ENCODE assay signal across 10 mouse cellular contexts in the genomic region with DNA sequence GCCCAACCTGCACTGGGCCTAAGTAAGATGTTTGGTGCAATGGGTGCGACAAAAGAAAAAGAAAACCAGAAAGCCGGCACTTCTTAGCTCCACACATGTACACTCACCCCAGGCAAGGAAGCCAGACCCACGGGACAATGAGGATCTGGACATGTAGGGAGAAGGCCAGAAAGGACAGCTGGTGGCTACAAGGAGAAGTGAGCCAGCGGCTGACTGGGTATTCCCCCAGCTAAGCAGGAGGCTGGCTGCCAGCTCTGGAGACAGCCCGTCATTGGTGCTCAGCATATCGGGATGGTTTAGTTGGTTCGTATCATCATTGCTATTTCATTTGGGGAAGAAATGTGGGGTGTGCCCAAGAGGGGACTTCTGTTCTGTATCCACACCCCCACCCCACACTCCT.
DNase-seq lines count a peak whose midpoint lies in the region; ATAC-seq and TF ChIP-seq lines count a peak whose summit lies in the region.
"Had no signal": no experiment of that assay in that cellular context is flagged by ENCODE, and none has a peak within 500 bp of the region (broad histone marks: within the 10 kb centered on the region; RNA-seq: fewer than 3 reads in every experiment).

No protein-coding gene starts in this region.

- no peaks in the 10 kb centered on the region for H3K36me3 ChIP-seq in lung, embryonic 16.5 days (ENCODE audit: control insufficient read depth, insufficient read depth, low read length)
- H3K36me3 ChIP-seq in lung, postnatal 0 days (ENCODE audit: insufficient read depth, low read length): no peaks in the 10 kb centered on the region
- H3K36me3 ChIP-seq in forebrain, embryonic 11.5 days (ENCODE audit: control insufficient read depth, insufficient read depth, low read length): no peaks in the 10 kb centered on the region
- H3K36me3 ChIP-seq: liver, embryonic 15.5 days had no signal

- H3K4me1 ChIP-seq in lung, embryonic 16.5 days (replicated peaks; ENCODE audit: control insufficient read depth, insufficient read depth, low read length): peaks cover 7% of the 10 kb centered on the region; the same call in 1 of the 2 replicates
- H3K4me1 ChIP-seq in lung, postnatal 0 days (ENCODE audit: insufficient read depth, low read depth, low read length): no peaks in the 10 kb centered on the region
- no peaks in the 10 kb centered on the region; the same call in 1 of the 2 replicates for H3K4me1 ChIP-seq in forebrain, embryonic 11.5 days (replicated peaks; ENCODE audit: control insufficient read depth, insufficient read depth, low read length)
- H3K4me1 ChIP-seq: liver, embryonic 15.5 days had no signal

- H3K4me2 ChIP-seq in lung, embryonic 16.5 days (ENCODE audit: low read depth, low read length): no peak overlapping the region
- H3K4me2 ChIP-seq in lung, postnatal 0 days (replicated peaks; ENCODE audit: low read depth, low read length): no peak overlapping the region
- H3K4me2 ChIP-seq in forebrain, embryonic 11.5 days (ENCODE audit: low read depth, low read length, severe bottlenecking): no peak overlapping the region
- H3K4me2 ChIP-seq: liver, embryonic 15.5 days had no signal

- H3K4me3 ChIP-seq in lung, embryonic 16.5 days (ENCODE audit: low read length): no peak overlapping the region
- no peak overlapping the region for H3K4me3 ChIP-seq in lung, postnatal 0 days (ENCODE audit: low read depth, low read length)
- no peak overlapping the region for H3K4me3 ChIP-seq in forebrain, embryonic 11.5 days (ENCODE audit: low read depth, low read length)
- H3K4me3 ChIP-seq: erythroblast, embryonic 14.5 days; liver, embryonic 15.5 days had no signal

- WGBS in lung, embryonic 16.5 days: 68% methylated on average over 7 of the region's 7 CpGs
- 79% methylated on average over 7 of the region's 7 CpGs for WGBS in lung, postnatal 0 days
- WGBS in forebrain, embryonic 11.5 days: 86% methylated on average over 7 of the region's 7 CpGs

- TF ChIP-seq CTCF in lung, postnatal 0 days (IDR thresholded peaks at IDR 0.05): no peak

- ATAC-seq in lung, embryonic 16.5 days (ENCODE audit: low read depth): 0 out of 2 replicates have a peak, but pooled peaks have one; percentile 36
- no peak for ATAC-seq in lung, postnatal 0 days
- ATAC-seq in forebrain, embryonic 11.5 days (replicated peaks; ENCODE audit: low FRiP score): no peak

- H3K27ac ChIP-seq in lung, embryonic 16.5 days (ENCODE audit: low read length): no peak overlapping the region
- no peak overlapping the region for H3K27ac ChIP-seq in lung, postnatal 0 days (ENCODE audit: low read length)
- H3K27ac ChIP-seq in forebrain, embryonic 11.5 days (ENCODE audit: low read depth, low read length): no peak overlapping the region
- H3K27ac ChIP-seq: liver, embryonic 15.5 days had no signal

- no peak for DNase-seq in lung, postnatal 25 days (ENCODE audit: low spot score)
- DNase-seq in cerebellum, postnatal 14 days: peak; percentile 59 to 65
- peak; percentile 71 for DNase-seq in gastrocnemius, postnatal 25 days
- peak; percentile 12 for DNase-seq in lung, postnatal 0 days (ENCODE audit: low spot score)
- no peak for DNase-seq in forebrain, embryonic 11.5 days (ENCODE audit: low spot score)
- no peak for DNase-seq in urinary bladder, postnatal 10 days (ENCODE audit: low spot score)
- DNase-seq: kidney, adult 18-20 months had no signal

- H3K27me3 ChIP-seq in lung, embryonic 16.5 days (ENCODE audit: control insufficient read depth, insufficient read depth, low read depth, low read length): no peaks in the 10 kb centered on the region
- no peaks in the 10 kb centered on the region for H3K27me3 ChIP-seq in lung, postnatal 0 days (replicated peaks; ENCODE audit: insufficient read depth, low read length)
- H3K27me3 ChIP-seq in forebrain, embryonic 11.5 days (ENCODE audit: control insufficient read depth, insufficient read depth, low read length): no peaks in the 10 kb centered on the region
- H3K27me3 ChIP-seq: liver, embryonic 15.5 days had no signal

- H3K9ac ChIP-seq in lung, embryonic 16.5 days (ENCODE audit: low read length): no peak overlapping the region
- H3K9ac ChIP-seq in lung, postnatal 0 days (replicated peaks; ENCODE audit: low read depth): no peak overlapping the region
- no peak overlapping the region for H3K9ac ChIP-seq in forebrain, embryonic 11.5 days (ENCODE audit: low read length)
- H3K9ac ChIP-seq: liver, embryonic 15.5 days had no signal

- no peaks in the 10 kb centered on the region for H3K9me3 ChIP-seq in lung, embryonic 16.5 days (ENCODE audit: control insufficient read depth, low read length)
- no peaks in the 10 kb centered on the region for H3K9me3 ChIP-seq in lung, postnatal 0 days (ENCODE audit: low read length)
- H3K9me3 ChIP-seq in forebrain, embryonic 11.5 days (ENCODE audit: control insufficient read depth, low read length): no peaks in the 10 kb centered on the region
- H3K9me3 ChIP-seq: liver, embryonic 15.5 days had no signal

- TF ChIP-seq EP300 in lung, postnatal 0 days (IDR thresholded peaks at IDR 0.05): no peak

Comparison
In these comparisons a context has a peak if more than half of its experiments do, and no peak if none do; other contexts are left out.
1. DNase-seq: peak in cerebellum, postnatal 14 days (2 of 2), gastrocnemius, postnatal 25 days (single experiment) and lung, postnatal 0 days (single experiment); none in lung, postnatal 25 days (single experiment), forebrain, embryonic 11.5 days (single experiment) and urinary bladder, postnatal 10 days (single experiment).